Mouse (Mus musculus): Measurements from ENCODE around the gene Siah3.
"Not testable (repeated sequence)": the region's sequence is repeated elsewhere in the genome, so short reads cannot be mapped to it uniquely, and the experiment has no call there.

The Siah3 gene

GRCm38 (mm10) chr14:75455743-75456421 lies at the start of gene Siah3:
Gene Siah3 (plus strand): TSS chr14:75455982.
- peak; percentile 72 to 77 for DNase-seq (ENCODE audit: low spot score in 2 of 2)

- peak in 1 of 2 experiments; percentile 16 for DNase-seq (ENCODE audit: low spot score in 2 of 2)
These were observed 46.0 kb upstream of the Siah3 start for GRCm38 (mm10) chr14:75409772-75410171.

- no peak for DNase-seq (ENCODE audit: low spot score in 2 of 2)
These were observed 45.4 kb upstream of the Siah3 start for GRCm38 (mm10) chr14:75410392-75410791.

- DNase-seq (ENCODE audit: low spot score in 2 of 2), result no peak
These were observed 37.1 kb upstream of the Siah3 start for GRCm38 (mm10) chr14:75418721-75419120.

- DNase-seq (ENCODE audit: low spot score in 2 of 2), result no peak
These were observed 35.9 kb upstream of the Siah3 start for GRCm38 (mm10) chr14:75419876-75420275.

GRCm38 (mm10) chr14:75420811-75421210 lies 35.0 kb upstream of the Siah3 start:
- no peak for DNase-seq (ENCODE audit: low spot score in 2 of 2)

- no peak for DNase-seq (ENCODE audit: low spot score in 2 of 2)
These were observed 24.5 kb upstream of the Siah3 start for GRCm38 (mm10) chr14:75431173-75431786.

GRCm38 (mm10) chr14:75432850-75433249 lies 22.9 kb upstream of the Siah3 start:
- DNase-seq (ENCODE audit: low spot score in 2 of 2), result no peak

GRCm38 (mm10) chr14:75434576-75434975 lies 21.2 kb upstream of the Siah3 start:
- DNase-seq (ENCODE audit: low spot score in 2 of 2), result no peak

- DNase-seq (ENCODE audit: low spot score in 2 of 2), result peak; percentile 66 to 75
These were observed 11.2 kb upstream of the Siah3 start for GRCm38 (mm10) chr14:75444486-75445105.

GRCm38 (mm10) chr14:75445281-75445947 lies 10.4 kb upstream of the Siah3 start:
- DNase-seq (ENCODE audit: low spot score in 2 of 2), result peak; percentile 74 to 76

- DNase-seq (ENCODE audit: low spot score in 2 of 2), result no peak
These were observed 9.9 kb upstream of the Siah3 start for GRCm38 (mm10) chr14:75445948-75446281.

GRCm38 (mm10) chr14:75446314-75446713 lies 9.5 kb upstream of the Siah3 start:
- DNase-seq (ENCODE audit: low spot score in 2 of 2), result not testable (repeated sequence)

- DNase-seq (ENCODE audit: low spot score in 2 of 2), result no peak
These were observed 1.9 kb upstream of the Siah3 start for GRCm38 (mm10) chr14:75453906-75454305.

- DNase-seq (ENCODE audit: low spot score in 2 of 2), result no peak
These were observed 1.1 kb upstream of the Siah3 start for GRCm38 (mm10) chr14:75454716-75455115.

- DNase-seq (ENCODE audit: low spot score in 2 of 2), result no peak
These were observed 430 bp upstream of the Siah3 start for GRCm38 (mm10) chr14:75455361-75455742.

- peak; percentile 57 to 65 for DNase-seq (ENCODE audit: low spot score in 2 of 2)
These were observed 873 bp downstream of the Siah3 start for GRCm38 (mm10) chr14:75456489-75457220.

- no peak for DNase-seq (ENCODE audit: low spot score in 2 of 2)
These were observed 1.4 kb downstream of the Siah3 start for GRCm38 (mm10) chr14:75457221-75457600.

GRCm38 (mm10) chr14:75459431-75459830 lies 3.6 kb downstream of the Siah3 start:
- DNase-seq (ENCODE audit: low spot score in 2 of 2), result no peak

- peak in 1 of 2 experiments; percentile 72 for DNase-seq (ENCODE audit: low spot score in 2 of 2)
These were observed 4.2 kb downstream of the Siah3 start for GRCm38 (mm10) chr14:75459991-75460390.

GRCm38 (mm10) chr14:75460436-75460835 lies 4.7 kb downstream of the Siah3 start:
- no peak for DNase-seq (ENCODE audit: low spot score in 2 of 2)

GRCm38 (mm10) chr14:75461770-75462169 lies 6.0 kb downstream of the Siah3 start:
- no peak for DNase-seq (ENCODE audit: low spot score in 2 of 2)

Data from frontal cortex, postnatal 36 days (tissue).